In genomic region chr3:103196320-103196823, GRCm38 (mm10) we compare ENCODE assay signal across 17 mouse cellular contexts. TPM values are rescaled to one million over a fixed set of nuclear protein-coding genes. Genes with fewer than 3 reads are reported as not detected.
DNase-seq lines count a peak whose midpoint lies in the region; ATAC-seq and TF ChIP-seq lines count a peak whose summit lies in the region.
"Had no signal": no experiment of that assay in that cellular context is flagged by ENCODE, and none has a peak within 500 bp of the region (broad histone marks: within the 10 kb centered on the region; RNA-seq: fewer than 3 reads in every experiment).

No protein-coding gene starts in this region.

- TF ChIP-seq EP300 in lung, postnatal 0 days (IDR thresholded peaks at IDR 0.05), result no peak

- no peak overlapping the region for H3K9ac ChIP-seq in heart, embryonic 12.5 days
- H3K9ac ChIP-seq in liver, embryonic 12.5 days, result peak overlapping the region; percentile 40; the same call in 1 of the 2 replicates
- H3K9ac ChIP-seq in stomach, embryonic 16.5 days (ENCODE audit: low read length), result no peak overlapping the region
- no peak overlapping the region for H3K9ac ChIP-seq in lung, postnatal 0 days (replicated peaks; ENCODE audit: low read depth)
- H3K9ac ChIP-seq: embryonic facial prominence, embryonic 12.5 days; forebrain, embryonic 12.5 days; hindbrain, embryonic 15.5 days; limb, embryonic 12.5 days had no signal

- peak; percentile 73 for ATAC-seq in heart, embryonic 12.5 days (ENCODE audit: insufficient number of reproducible peaks, low FRiP score)
- ATAC-seq in liver, embryonic 12.5 days, result peak; percentile 99
- peak; percentile 50; the same call in 1 of the 2 replicates for ATAC-seq in stomach, embryonic 16.5 days (ENCODE audit: insufficient read depth, low FRiP score)
- no peak for ATAC-seq in lung, postnatal 0 days

- no peaks in the 10 kb centered on the region for H3K36me3 ChIP-seq in heart, embryonic 12.5 days
- H3K36me3 ChIP-seq in erythroblast, embryonic 14.5 days (ENCODE audit: control insufficient read depth), result peaks cover 19% of the 10 kb centered on the region
- H3K36me3 ChIP-seq in liver, embryonic 12.5 days, result peaks cover 14% of the 10 kb centered on the region
- H3K36me3 ChIP-seq in stomach, embryonic 16.5 days (ENCODE audit: control insufficient read depth, insufficient read depth, low read length), result no peaks in the 10 kb centered on the region
- H3K36me3 ChIP-seq in lung, postnatal 0 days (ENCODE audit: insufficient read depth, low read length), result no peaks in the 10 kb centered on the region
- H3K36me3 ChIP-seq in thymus, adult 2 months (ENCODE audit: control insufficient read depth, insufficient read depth, low read length), result no peaks in the 10 kb centered on the region
- H3K36me3 ChIP-seq: embryonic facial prominence, embryonic 12.5 days; forebrain, embryonic 12.5 days; hindbrain, embryonic 15.5 days; limb, embryonic 12.5 days had no signal

- no peak for TF ChIP-seq CTCF in lung, postnatal 0 days (IDR thresholded peaks at IDR 0.05)
- no peak for TF ChIP-seq CTCF in thymus, adult 2 months (IDR thresholded peaks at IDR 0.05; ENCODE audit: borderline replicate concordance, control insufficient read depth, extremely low read depth, insufficient read depth, low read length, poor library complexity)

- H3K27me3 ChIP-seq in heart, embryonic 12.5 days (replicated peaks), result no peaks in the 10 kb centered on the region
- H3K27me3 ChIP-seq in erythroblast, embryonic 14.5 days (ENCODE audit: control insufficient read depth), result no peaks in the 10 kb centered on the region
- no peaks in the 10 kb centered on the region for H3K27me3 ChIP-seq in liver, embryonic 12.5 days (replicated peaks)
- no peaks in the 10 kb centered on the region for H3K27me3 ChIP-seq in stomach, embryonic 16.5 days (ENCODE audit: control insufficient read depth, insufficient read depth, low read length)
- H3K27me3 ChIP-seq in lung, postnatal 0 days (replicated peaks; ENCODE audit: insufficient read depth, low read length), result no peaks in the 10 kb centered on the region
- no peaks in the 10 kb centered on the region for H3K27me3 ChIP-seq in thymus, adult 2 months (ENCODE audit: control insufficient read depth, insufficient read depth, low read length)
- H3K27me3 ChIP-seq: embryonic facial prominence, embryonic 12.5 days; forebrain, embryonic 12.5 days; hindbrain, embryonic 15.5 days; limb, embryonic 12.5 days had no signal

- intact Hi-C loops in heart, postnatal 36 days (cut with DNase I), result no loop called here

- H3K9me3 ChIP-seq in heart, embryonic 12.5 days (replicated peaks), result peaks cover 16% of the 10 kb centered on the region
- H3K9me3 ChIP-seq in erythroblast, embryonic 14.5 days (ENCODE audit: control insufficient read depth, low read length), result peaks cover 31% of the 10 kb centered on the region
- H3K9me3 ChIP-seq in liver, embryonic 12.5 days (replicated peaks), result peaks cover 28% of the 10 kb centered on the region
- 0 out of 2 replicates have a peak, but pooled peaks cover 10% of the 10 kb centered on the region for H3K9me3 ChIP-seq in stomach, embryonic 16.5 days (replicated peaks; ENCODE audit: control insufficient read depth, low read length)
- H3K9me3 ChIP-seq in lung, postnatal 0 days (ENCODE audit: low read length), result no peaks in the 10 kb centered on the region
- H3K9me3 ChIP-seq: embryonic facial prominence, embryonic 12.5 days had no signal

- H3K4me1 ChIP-seq in heart, embryonic 12.5 days (replicated peaks), result peaks cover 16% of the 10 kb centered on the region
- peaks cover 42% of the 10 kb centered on the region for H3K4me1 ChIP-seq in erythroblast, embryonic 14.5 days (ENCODE audit: control insufficient read depth)
- peaks cover 48% of the 10 kb centered on the region for H3K4me1 ChIP-seq in liver, embryonic 12.5 days
- H3K4me1 ChIP-seq in stomach, embryonic 16.5 days (ENCODE audit: control insufficient read depth, insufficient read depth, low read length), result no peaks in the 10 kb centered on the region
- H3K4me1 ChIP-seq in lung, postnatal 0 days (ENCODE audit: insufficient read depth, low read depth, low read length), result no peaks in the 10 kb centered on the region
- no peaks in the 10 kb centered on the region for H3K4me1 ChIP-seq in thymus, adult 2 months (replicated peaks; ENCODE audit: control insufficient read depth, insufficient read depth, low read length)
- H3K4me1 ChIP-seq: forebrain, embryonic 12.5 days; hindbrain, embryonic 15.5 days had no signal

- H3K4me2 ChIP-seq in heart, embryonic 12.5 days, result no peak overlapping the region
- H3K4me2 ChIP-seq in liver, embryonic 12.5 days, result peak overlapping the region; percentile 56
- no peak overlapping the region for H3K4me2 ChIP-seq in stomach, embryonic 16.5 days (ENCODE audit: low read depth, low read length)
- H3K4me2 ChIP-seq in lung, postnatal 0 days (replicated peaks; ENCODE audit: low read depth, low read length), result no peak overlapping the region
- H3K4me2 ChIP-seq: embryonic facial prominence, embryonic 12.5 days; forebrain, embryonic 12.5 days; hindbrain, embryonic 15.5 days; limb, embryonic 12.5 days had no signal

- 37% methylated on average over 7 of the region's 7 CpGs for WGBS in heart, embryonic 12.5 days
- WGBS in liver, embryonic 12.5 days (ENCODE audit: insufficient replicate concordance), result 17% methylated on average over 7 of the region's 7 CpGs
- WGBS in stomach, embryonic 16.5 days, result 66% methylated on average over 7 of the region's 7 CpGs
- 62% methylated on average over 7 of the region's 7 CpGs for WGBS in lung, postnatal 0 days
- WGBS in thymus, adult 2 months, result 92% methylated on average over 7 of the region's 7 CpGs

- no peak overlapping the region for H3K27ac ChIP-seq in heart, embryonic 12.5 days (ENCODE audit: poor library complexity, severe bottlenecking)
- peak overlapping the region; percentile 87 for H3K27ac ChIP-seq in liver, embryonic 12.5 days
- H3K27ac ChIP-seq in stomach, embryonic 16.5 days (ENCODE audit: low read length), result no peak overlapping the region
- no peak overlapping the region for H3K27ac ChIP-seq in lung, postnatal 0 days (ENCODE audit: low read length)
- no peak overlapping the region for H3K27ac ChIP-seq in thymus, adult 2 months (ENCODE audit: control insufficient read depth, insufficient read depth, low read length)
- H3K27ac ChIP-seq: embryonic facial prominence, embryonic 12.5 days; forebrain, embryonic 12.5 days; hindbrain, embryonic 15.5 days; layer of hippocampus, adult 2 months; left cerebral cortex, adult 2 months; limb, embryonic 12.5 days had no signal

- no peak overlapping the region for H3K4me3 ChIP-seq in heart, embryonic 12.5 days
- peak overlapping the region; percentile 34 for H3K4me3 ChIP-seq in erythroblast, embryonic 14.5 days (replicated peaks)
- peak overlapping the region; percentile 20 for H3K4me3 ChIP-seq in liver, embryonic 12.5 days
- H3K4me3 ChIP-seq in stomach, embryonic 16.5 days (replicated peaks; ENCODE audit: low read length), result no peak overlapping the region
- no peak overlapping the region for H3K4me3 ChIP-seq in lung, postnatal 0 days (ENCODE audit: low read depth, low read length)
- no peak overlapping the region for H3K4me3 ChIP-seq in thymus, adult 2 months (ENCODE audit: control insufficient read depth, insufficient read depth, low read length)
- H3K4me3 ChIP-seq: embryonic facial prominence, embryonic 12.5 days; forebrain, embryonic 12.5 days; hindbrain, embryonic 15.5 days; layer of hippocampus, adult 2 months; left cerebral cortex, adult 2 months; limb, embryonic 12.5 days had no signal

- DNase-seq in heart, postnatal 36 days, result no peak
- no peak for DNase-seq in lung, postnatal 0 days (ENCODE audit: low spot score)
- DNase-seq in thymus, adult 2 months, result no peak
- no peak for DNase-seq in adrenal gland, postnatal 10 days
- DNase-seq: adrenal gland, adult 8-10 months; lung, postnatal 10 days; thymus, postnatal 4 days had no signal

- TF ChIP-seq POLR2A in thymus, adult 2 months (IDR thresholded peaks at IDR 0.05; ENCODE audit: control insufficient read depth, extremely low read depth, insufficient read depth, low read length, poor library complexity), result no peak

RNA-seq across cellular contexts. Expression of gene Bcas2, which starts 24.9 kb away (rescaled TPM):
- polyA plus RNA-seq in heart, embryonic 12.5 days (2016; fragmentation: Nextera tagmentation; extraction: Ambion mirVana), result 142 and 148 TPM in 2 replicates
- 10 to 100 TPM; 50.4 to 54.6 TPM for total RNA-seq in heart, postnatal 36 days (2021)
- 24.7 and 40.9 TPM in 2 replicates for polyA plus RNA-seq in erythroblast, embryonic 14.5 days (2012)
- 235 and 237 TPM in 2 replicates for polyA plus RNA-seq in liver, embryonic 12.5 days (2016; fragmentation: Nextera tagmentation; extraction: Ambion mirVana)
- 177 and 186 TPM in 2 replicates for polyA plus RNA-seq in stomach, embryonic 16.5 days (2015; fragmentation: Nextera tagmentation; extraction: Ambion mirVana)
- polyA plus RNA-seq in lung, postnatal 0 days (2015; fragmentation: Nextera tagmentation; extraction: Ambion mirVana), result 89.8 and 95.0 TPM in 2 replicates
- polyA plus RNA-seq in thymus, adult 2 months (2012; rRNA removed), result 38.5 and 39.0 TPM in 2 replicates
- total RNA-seq in adrenal gland, postnatal 10 days (2021), result 10 to 100 TPM; 51.7 to 59.0 TPM

Comparison
In these comparisons a context has a peak if more than half of its experiments do, and no peak if none do; other contexts are left out.
1. H3K4me3 ChIP-seq: peak in erythroblast, embryonic 14.5 days (single experiment) and liver, embryonic 12.5 days (single experiment); none in heart, embryonic 12.5 days (single experiment), stomach, embryonic 16.5 days (single experiment), lung, postnatal 0 days (single experiment) and thymus, adult 2 months (single experiment).